ENCODE assay signal across 8 mouse cellular contexts in the genomic region with DNA sequence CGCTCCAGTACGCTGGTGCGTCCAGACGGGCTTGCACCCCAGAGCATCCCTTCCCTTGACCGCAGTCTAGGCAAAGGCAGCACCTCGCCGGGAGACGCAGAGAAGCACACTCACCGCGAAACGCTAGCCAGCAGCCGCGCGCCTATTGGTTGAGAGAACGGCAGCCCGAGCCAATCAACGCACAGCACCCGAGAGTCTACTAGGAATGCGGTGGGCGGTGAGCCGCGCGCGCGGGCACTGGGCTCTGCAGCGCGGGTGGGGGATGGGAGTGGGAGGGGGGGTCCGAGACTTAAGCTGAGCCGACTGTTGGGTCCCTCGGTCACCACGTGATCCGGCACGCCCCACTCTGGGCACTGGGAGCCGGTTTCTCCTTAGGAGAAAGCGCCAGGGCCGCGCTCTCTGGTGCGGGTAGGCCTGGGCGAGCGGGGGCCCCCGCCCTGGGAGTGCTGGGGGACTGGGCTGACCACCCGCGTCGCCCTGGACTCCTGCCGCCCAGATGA. TPM values are rescaled to one million over a fixed set of nuclear protein-coding genes. Genes with fewer than 3 reads are reported as not detected.
DNase-seq lines count a peak whose midpoint lies in the region; ATAC-seq lines count a peak whose summit lies in the region.

No protein-coding gene starts in this region.

- H3K9ac ChIP-seq in hindbrain, embryonic 14.5 days = peak overlapping the region; percentile 74

- peak overlapping the region; percentile 31 for H3K4me3 ChIP-seq in hindbrain, embryonic 14.5 days (replicated peaks; ENCODE audit: low read length)

- DNase-seq in T-cell, adult 2 months (ENCODE audit: low spot score) = peak; percentile 53
- DNase-seq in cerebellum, postnatal 25 days = peak; percentile 96 to 97
- peak; percentile 87 for DNase-seq in frontal cortex, postnatal 25 days (ENCODE audit: low spot score in 2 of 2)
- peak; percentile 93 for DNase-seq in hindbrain, embryonic 14.5 days (ENCODE audit: low spot score)
- peak; percentile 81 for DNase-seq in layer of hippocampus, postnatal 25 days (ENCODE audit: extremely low spot score in 1 of 2, low spot score in 1 of 2)
- peak; percentile 92 for DNase-seq in lung, postnatal 14 days
- peak; percentile 99 for DNase-seq in retina, postnatal 1 day
- peak; percentile 91 for DNase-seq in thymus, postnatal 4 days

- no peaks in the 10 kb centered on the region for H3K9me3 ChIP-seq in hindbrain, embryonic 14.5 days (ENCODE audit: control insufficient read depth, low read length)

- H3K4me1 ChIP-seq in hindbrain, embryonic 14.5 days (replicated peaks; ENCODE audit: control insufficient read depth, insufficient read depth, low read length) = peaks cover 43% of the 10 kb centered on the region

- H3K27ac ChIP-seq in hindbrain, embryonic 14.5 days = peak overlapping the region; percentile 95

- 2% methylated on average over 36 of the region's 45 CpGs for WGBS in hindbrain, embryonic 14.5 days

- no peaks in the 10 kb centered on the region for H3K36me3 ChIP-seq in hindbrain, embryonic 14.5 days (replicated peaks; ENCODE audit: control insufficient read depth, insufficient read depth)

- peak overlapping the region; percentile 81 for H3K4me2 ChIP-seq in hindbrain, embryonic 14.5 days (replicated peaks)

- ATAC-seq in hindbrain, embryonic 14.5 days (ENCODE audit: low FRiP score) = peak; percentile 91

- H3K27me3 ChIP-seq in hindbrain, embryonic 14.5 days (ENCODE audit: control insufficient read depth, insufficient read depth, low read length) = 0 out of 2 replicates have a peak, but pooled peaks cover 2% of the 10 kb centered on the region

RNA-seq across cellular contexts. Expression of gene Actg1, which starts 37.5 kb away (rescaled TPM):
- polyA plus RNA-seq in hindbrain, embryonic 14.5 days (2014; fragmentation: Nextera tagmentation; extraction: Ambion mirVana) = 4,053 and 4,080 TPM in 2 replicates
- total RNA-seq in layer of hippocampus, postnatal 25 days (2021) = 1,000 to 10,000 TPM; 1,451 to 1,562 TPM

RNA-seq across cellular contexts. Expression of gene Fscn2, which starts 50.5 kb away (rescaled TPM):
- polyA plus RNA-seq in hindbrain, embryonic 14.5 days (2014; fragmentation: Nextera tagmentation; extraction: Ambion mirVana) = 1.6 and 2.2 TPM in 2 replicates
- total RNA-seq in layer of hippocampus, postnatal 25 days (2021) = under 1 TPM in 1 of 2 experiments, not detected in 1; 0.89 TPM

Comparison
In these comparisons a context has a peak if more than half of its experiments do, and no peak if none do; other contexts are left out.
1. Peak in every context shown above with its lines: DNase-seq, ATAC-seq, H3K4me3 ChIP-seq and H3K27ac ChIP-seq.